Mouse (Mus musculus) spleen, adult 18-20 months (tissue): ENCODE measurements around the gene Polm.

Source experiments
- DNase-seq, 2 experiments: peaks; one replicate each; pipeline ENCODE4 v3.0.0; 2022; ENCODE audit warnings: mixed read lengths in 2 of 2

The Polm gene

GRCm38 (mm10) chr11:5802457-5803217, 35.2 kb downstream of the Polm start:
- no peak for DNase-seq

DNA sequence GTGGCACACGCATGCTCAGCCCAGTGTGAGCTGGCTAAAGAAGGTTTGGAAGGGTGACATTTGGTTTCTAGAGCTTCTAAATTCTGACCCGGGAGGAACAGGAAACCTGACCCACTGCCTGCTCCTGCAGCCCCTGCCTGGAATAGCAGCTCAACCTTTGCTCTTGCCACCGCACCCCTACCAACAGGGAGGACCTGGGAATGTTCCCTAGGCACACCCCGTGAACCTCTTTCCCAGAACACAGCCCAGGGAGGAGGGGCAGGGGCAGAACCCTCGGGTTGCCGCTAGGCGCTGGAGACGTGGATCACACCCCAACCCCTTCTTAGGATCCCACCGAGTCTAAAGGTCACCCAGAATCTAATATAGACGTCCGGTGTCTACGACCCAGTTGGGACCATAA, 35.8 kb downstream of the Polm start:
- DNase-seq, result no peak

DNA sequence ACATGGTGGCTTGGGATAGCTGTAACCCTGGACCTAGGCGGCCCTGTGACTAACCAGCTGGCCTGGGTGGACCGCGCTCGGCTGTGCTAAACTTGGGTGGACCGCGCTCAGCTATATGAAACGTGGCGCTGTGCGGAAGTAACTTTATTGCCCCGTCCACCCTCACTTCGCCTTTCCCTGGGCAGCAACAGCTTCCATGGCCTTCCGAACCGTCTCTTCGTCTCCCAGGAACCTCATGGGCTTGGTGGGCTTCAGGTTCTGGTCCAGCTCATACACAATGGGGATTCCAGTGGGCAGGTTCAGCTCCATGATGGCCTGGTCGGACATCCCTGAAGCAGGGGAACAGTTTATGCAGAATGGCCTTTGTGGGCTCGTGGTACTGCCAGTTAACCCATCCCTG, 36.3 kb downstream of the Polm start:
- DNase-seq, result no peak

DNA sequence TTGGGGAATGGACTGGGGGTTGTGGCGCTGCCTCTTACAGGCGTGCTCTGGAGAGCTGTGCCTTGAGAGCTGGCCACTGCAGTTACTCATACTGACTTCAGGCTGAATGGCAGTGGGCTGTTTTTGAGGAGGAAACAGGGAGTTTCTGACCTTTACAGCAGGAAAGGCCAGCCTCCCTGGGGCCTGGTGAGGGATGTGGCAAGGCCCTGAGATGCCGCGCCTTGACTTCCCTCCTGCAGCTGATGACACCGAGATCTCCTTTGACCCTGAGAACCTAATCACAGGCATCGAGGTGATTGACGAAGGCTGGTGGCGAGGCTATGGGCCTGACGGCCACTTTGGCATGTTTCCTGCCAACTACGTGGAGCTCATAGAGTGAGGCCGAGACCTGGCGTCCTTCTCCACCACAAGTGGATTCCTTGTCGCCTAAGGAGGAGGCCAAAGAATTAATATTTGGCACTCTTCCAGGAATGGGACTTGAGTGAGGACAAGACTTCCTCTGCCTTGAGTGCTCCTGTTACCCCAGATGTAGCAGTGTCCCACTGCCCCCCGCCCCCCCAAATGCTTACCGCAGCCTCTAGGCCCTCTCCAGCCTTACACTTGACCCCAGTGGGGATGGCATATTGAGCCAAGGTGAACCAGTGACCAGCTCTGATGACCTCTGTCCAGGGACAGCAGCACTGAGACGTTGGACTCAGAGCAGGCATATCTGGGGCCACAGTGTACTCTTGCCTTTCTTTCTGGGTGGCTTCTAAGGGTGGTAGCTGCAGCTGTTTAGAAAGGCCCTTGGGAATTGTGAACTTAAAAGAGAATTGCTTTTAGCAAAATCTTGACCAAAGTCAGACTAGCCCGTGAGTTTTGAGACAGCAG, 38.0 kb downstream of the Polm start:
- no peak for DNase-seq

GRCm38 (mm10) chr11:5797928-5798327, 39.9 kb downstream of the Polm start:
- no peak for DNase-seq

DNA sequence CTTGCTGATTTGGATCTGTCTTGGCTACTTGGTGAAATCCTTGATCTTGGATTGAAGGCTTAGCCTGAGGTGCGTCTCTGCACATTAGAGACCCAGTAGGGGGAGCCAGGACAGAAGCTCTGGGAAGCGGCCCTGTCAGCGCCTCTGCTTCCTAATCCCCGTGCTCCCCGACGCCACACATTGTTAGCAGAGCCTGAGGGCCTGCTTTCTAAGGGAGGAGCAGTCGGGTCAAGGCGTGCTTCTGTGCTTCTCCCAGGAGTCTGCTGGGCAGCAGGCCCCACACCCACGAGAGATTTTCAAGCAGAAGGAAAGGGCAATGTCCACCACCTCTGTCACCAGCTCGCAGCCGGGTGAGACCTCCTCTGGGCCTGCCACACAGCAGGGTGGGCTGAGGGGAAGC, 40.4 kb downstream of the Polm start:
- no peak for DNase-seq

DNA sequence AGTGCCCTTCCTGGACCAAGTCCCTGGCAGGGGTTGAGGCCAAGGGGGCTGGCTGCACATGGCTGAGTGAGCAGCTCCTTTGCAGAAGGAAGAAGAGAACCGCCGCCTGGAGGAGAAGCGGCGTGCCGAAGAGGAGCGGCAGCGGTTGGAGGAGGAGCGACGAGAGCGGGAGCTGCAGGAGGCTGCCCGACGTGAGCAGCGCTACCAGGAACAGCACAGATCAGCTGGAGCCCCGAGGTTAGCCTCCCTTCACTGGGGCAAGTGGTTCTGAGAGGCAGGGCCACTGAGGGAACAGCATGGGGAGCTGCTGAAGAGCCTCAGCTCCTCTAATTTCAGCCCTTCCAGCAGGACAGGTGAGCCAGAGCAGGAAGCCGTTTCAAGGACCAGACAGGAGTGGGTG, 40.9 kb downstream of the Polm start:
- DNase-seq, result no peak

DNA sequence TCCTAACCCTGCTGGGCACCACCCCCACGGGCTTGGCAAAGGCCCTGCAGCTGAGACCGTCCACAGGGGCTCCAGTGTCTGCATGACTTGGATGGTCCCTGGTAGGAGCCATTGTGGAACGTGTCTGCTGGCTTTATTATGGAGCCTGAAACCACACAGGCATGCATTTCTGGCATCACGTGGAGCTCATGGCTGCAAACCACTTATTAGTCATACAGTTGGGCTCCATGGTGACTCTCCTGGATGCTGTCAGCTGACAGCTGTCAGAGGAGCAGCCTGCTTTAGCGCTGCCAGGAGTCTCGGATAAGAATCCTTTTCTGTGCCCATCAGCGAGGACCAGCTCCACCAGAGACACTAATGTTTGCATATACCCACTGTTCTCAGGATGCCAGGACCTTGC, 42.1 kb downstream of the Polm start:
- no peak for DNase-seq

- no peak for DNase-seq
Observed at GRCm38 (mm10) chr11:5795290-5795689, 42.5 kb downstream of the Polm start.

GRCm38 (mm10) chr11:5790431-5790830, 47.4 kb downstream of the Polm start:
- DNase-seq, result no peak

DNA sequence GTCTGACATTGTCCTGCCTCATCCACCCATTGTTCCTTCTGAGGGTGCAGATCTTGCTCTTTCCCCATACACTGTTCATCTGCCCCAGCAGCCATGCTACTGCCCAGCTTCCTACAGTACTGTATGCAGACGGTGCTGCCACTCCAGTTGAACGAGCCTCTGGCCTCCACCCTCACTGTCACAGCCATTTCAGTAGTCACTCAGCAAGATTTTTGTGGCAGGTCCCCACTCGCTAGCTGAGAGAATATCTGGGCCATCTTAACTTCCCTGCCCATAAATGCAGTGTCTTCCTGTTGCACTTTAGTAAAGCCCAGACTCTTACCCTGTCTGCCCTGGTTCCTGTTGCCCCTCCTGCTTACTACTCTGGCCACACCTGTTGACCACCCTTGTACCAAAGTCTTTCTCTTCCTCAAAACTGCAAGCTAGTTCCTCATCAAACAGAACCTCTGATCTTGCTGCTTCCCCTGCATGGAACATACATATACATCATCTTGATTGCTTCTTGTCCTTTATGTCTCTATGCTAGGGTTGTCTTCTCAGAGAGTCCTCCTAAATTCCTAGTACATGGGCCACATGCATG, 48.0 kb downstream of the Polm start:
- peak; percentile 27 to 44 for DNase-seq

DNA sequence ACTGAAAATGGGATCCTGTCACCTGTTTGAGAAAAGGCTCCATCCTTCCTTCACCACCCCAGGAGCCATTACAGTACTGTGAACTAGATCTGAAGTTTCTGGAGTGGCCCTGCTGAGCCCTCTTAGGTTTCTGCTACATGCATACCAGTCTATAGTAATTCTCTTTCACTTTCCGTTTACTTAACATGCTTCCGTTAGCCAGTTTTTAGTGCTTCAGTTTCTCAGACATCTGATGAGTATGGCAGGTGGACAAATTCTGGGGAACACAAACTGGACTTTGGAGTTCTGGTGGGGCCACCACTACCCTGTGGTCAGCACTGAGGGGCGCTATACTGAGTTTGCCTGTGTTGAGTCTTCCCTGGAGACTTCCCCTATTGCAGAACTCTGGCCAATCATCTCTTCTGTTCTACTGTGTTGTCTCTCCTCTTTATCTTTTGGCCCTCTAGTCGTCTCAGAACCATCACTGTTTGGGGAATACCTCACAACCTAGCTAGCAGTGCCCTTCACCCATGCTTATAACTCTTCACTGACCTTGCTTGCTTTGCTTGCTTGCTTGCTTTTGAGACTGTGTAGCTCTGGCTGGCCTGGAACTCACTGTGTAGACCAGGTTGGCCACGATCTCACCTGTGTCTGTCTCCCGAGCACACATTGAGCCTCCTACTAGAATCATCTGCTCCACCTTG, 48.6 kb downstream of the Polm start:
- no peak for DNase-seq

GRCm38 (mm10) chr11:5788056-5789014, 49.5 kb downstream of the Polm start, which contains the start of gene Dbnl:
TSS of gene Dbnl (plus strand) at chr11:5788488.
- DNase-seq, result peak; percentile 94 to 96

GRCm38 (mm10) chr11:5787671-5788055, 50.2 kb downstream of the Polm start:
- no peak for DNase-seq

- DNase-seq, result no peak
Observed at GRCm38 (mm10) chr11:5785732-5786131, 52.1 kb downstream of the Polm start.

DNA sequence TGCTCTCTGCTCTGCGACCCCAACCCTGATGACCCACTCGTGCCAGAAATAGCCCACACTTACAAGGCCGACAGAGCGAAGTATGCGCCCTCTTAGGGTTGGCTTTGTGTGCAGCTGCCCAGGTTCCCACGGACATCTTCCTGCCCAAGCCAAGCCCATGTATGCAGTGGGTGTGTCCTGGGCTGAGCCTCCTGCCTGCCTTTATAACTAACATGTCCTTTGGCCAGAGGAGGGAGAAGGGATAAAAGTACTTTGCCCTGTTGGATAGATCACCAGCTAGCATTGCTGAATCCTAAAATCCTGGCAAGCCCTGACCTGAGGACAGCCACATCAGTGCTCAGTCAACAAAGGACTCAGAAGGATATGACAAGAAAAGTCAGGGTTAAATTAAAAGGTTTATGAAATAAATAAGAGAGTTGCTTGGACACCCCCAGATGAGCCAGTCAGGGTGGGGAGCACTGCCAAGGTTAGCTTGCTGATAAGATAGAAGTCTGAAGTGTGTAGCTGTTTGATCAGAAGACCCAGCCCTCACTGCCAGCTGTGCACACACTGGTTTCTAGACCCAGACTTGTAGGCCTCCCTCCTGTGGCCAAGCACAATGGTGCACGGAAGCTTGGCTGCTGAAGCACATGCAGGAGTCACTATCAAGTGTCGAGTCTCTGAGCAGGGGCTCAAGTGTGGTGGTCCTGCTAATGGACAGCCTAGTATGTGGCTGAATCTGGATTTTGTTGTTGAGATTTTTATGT, 55.4 kb downstream of the Polm start:
- no peak for DNase-seq

DNA sequence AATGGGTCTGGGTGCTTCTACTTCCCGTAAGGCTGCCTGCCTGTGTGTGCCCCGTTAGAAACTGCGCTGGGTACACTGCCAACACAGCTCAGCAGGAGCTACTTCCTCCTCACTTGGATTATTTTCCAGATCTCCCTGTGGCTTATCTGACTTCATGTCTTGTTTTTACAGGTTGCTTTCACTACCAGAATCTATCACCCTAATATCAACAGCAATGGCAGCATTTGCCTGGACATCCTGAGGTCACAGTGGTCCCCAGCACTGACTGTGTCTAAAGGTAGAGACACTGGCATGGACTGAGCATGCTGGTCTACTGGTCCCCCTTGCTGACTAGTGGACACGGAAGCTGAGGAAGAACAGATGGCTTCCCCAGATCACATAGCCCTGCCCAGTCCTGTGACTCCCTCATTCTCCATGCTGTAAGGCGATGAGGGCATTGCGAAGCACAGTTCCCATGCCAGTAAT, 57.7 kb downstream of the Polm start:
- DNase-seq, result no peak

DNA sequence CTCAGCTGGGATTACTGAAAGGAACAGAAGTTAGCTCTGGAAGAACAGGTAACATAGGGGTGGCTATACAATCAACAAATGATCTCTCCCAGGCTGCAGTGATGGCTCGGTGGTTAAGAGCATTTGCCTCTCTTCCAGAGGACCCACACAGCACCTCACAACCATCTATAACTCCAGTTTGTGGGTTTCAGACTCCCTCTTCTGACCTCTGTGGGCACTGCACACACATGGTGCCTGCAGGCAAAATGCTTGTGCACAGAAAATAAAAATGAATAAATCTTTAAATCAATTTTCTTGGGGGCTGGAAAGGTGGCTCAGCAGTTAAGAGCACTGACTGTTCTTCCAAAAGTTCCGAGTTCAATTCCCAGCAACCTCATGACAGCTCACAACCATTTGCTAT, 59.3 kb downstream of the Polm start:
- DNase-seq, result no peak
